Mouse (Mus musculus): ENCODE data around the gene Cacnb4. TPM values are rescaled to one million over a fixed set of nuclear protein-coding genes. Genes with fewer than 3 reads are reported as not detected.

Cacnb4 gene
- 100 to 1,000 TPM; 146 to 175 (median 160) TPM for total RNA-seq (2022)

- peak; percentile 31 to 66 for DNase-seq (ENCODE audit: low spot score in 2 of 2)
These were observed at the start of gene Cacnb4 for GRCm38 (mm10) chr2:52676023-52676912. Gene Cacnb4, minus strand, starts transcription at chr2:52676831.

GRCm38 (mm10) chr2:52720231-52721025, 43.8 kb upstream of the Cacnb4 start:
- DNase-seq (ENCODE audit: low spot score in 2 of 2): no peak

- no peak for DNase-seq (ENCODE audit: low spot score in 2 of 2)
These were observed 40.4 kb upstream of the Cacnb4 start for GRCm38 (mm10) chr2:52717076-52717475.

GRCm38 (mm10) chr2:52715538-52715937, 38.9 kb upstream of the Cacnb4 start:
- peak in 1 of 2 experiments; percentile 43 for DNase-seq (ENCODE audit: low spot score in 2 of 2)

- no peak for DNase-seq (ENCODE audit: low spot score in 2 of 2)
These were observed 37.5 kb upstream of the Cacnb4 start for GRCm38 (mm10) chr2:52714111-52714510.

- no peak for DNase-seq (ENCODE audit: low spot score in 2 of 2)
These were observed 34.2 kb upstream of the Cacnb4 start for GRCm38 (mm10) chr2:52710804-52711203.

- DNase-seq (ENCODE audit: low spot score in 2 of 2): no peak
These were observed 32.8 kb upstream of the Cacnb4 start for GRCm38 (mm10) chr2:52709417-52709816.

- no peak for DNase-seq (ENCODE audit: low spot score in 2 of 2)
These were observed 24.9 kb upstream of the Cacnb4 start for GRCm38 (mm10) chr2:52701368-52702036.

GRCm38 (mm10) chr2:52700352-52700751, 23.7 kb upstream of the Cacnb4 start:
- no peak for DNase-seq (ENCODE audit: low spot score in 2 of 2)

- DNase-seq (ENCODE audit: low spot score in 2 of 2): no peak
These were observed 18.0 kb upstream of the Cacnb4 start for GRCm38 (mm10) chr2:52694604-52695003.

GRCm38 (mm10) chr2:52691745-52692144, 15.1 kb upstream of the Cacnb4 start:
- DNase-seq (ENCODE audit: low spot score in 2 of 2): no peak

GRCm38 (mm10) chr2:52686601-52687000, 10.0 kb upstream of the Cacnb4 start:
- DNase-seq (ENCODE audit: low spot score in 2 of 2): no peak

GRCm38 (mm10) chr2:52677589-52677988, 958 bp upstream of the Cacnb4 start:
- DNase-seq (ENCODE audit: low spot score in 2 of 2): no peak

- DNase-seq (ENCODE audit: low spot score in 2 of 2): no peak
These were observed 277 bp upstream of the Cacnb4 start for GRCm38 (mm10) chr2:52676913-52677303.

GRCm38 (mm10) chr2:52675278-52675987, 1.2 kb downstream of the Cacnb4 start:
- no peak for DNase-seq (ENCODE audit: low spot score in 2 of 2)

GRCm38 (mm10) chr2:52674886-52675277, 1.7 kb downstream of the Cacnb4 start:
- DNase-seq (ENCODE audit: low spot score in 2 of 2): no peak

- no peak for DNase-seq (ENCODE audit: low spot score in 2 of 2)
These were observed 3.5 kb downstream of the Cacnb4 start for GRCm38 (mm10) chr2:52673172-52673571.

GRCm38 (mm10) chr2:52670733-52671132, 5.9 kb downstream of the Cacnb4 start:
- peak; percentile 30 to 81 for DNase-seq (ENCODE audit: low spot score in 2 of 2)

- no peak for DNase-seq (ENCODE audit: low spot score in 2 of 2)
These were observed 8.2 kb downstream of the Cacnb4 start for GRCm38 (mm10) chr2:52668480-52668879.

- DNase-seq (ENCODE audit: low spot score in 2 of 2): no peak
These were observed 19.9 kb downstream of the Cacnb4 start for GRCm38 (mm10) chr2:52656722-52657121.

- DNase-seq (ENCODE audit: low spot score in 2 of 2): no peak
These were observed 22.1 kb downstream of the Cacnb4 start for GRCm38 (mm10) chr2:52654541-52654940.

Measured in left cerebral cortex, adult 8-10 months (tissue).